Mouse (Mus musculus): ENCODE results near the gene Wbp1.
A peak's percentile ranks its signal among the peaks of the same experiment; 100 is the strongest.

Gene Wbp1

GRCm38 (mm10) chr6:83078324-83078858, 43.0 kb downstream of the Wbp1 start:
- DNase-seq = peak; percentile 100

GRCm38 (mm10) chr6:83077630-83078323, 43.6 kb downstream of the Wbp1 start, which contains the start of gene Pcgf1:
Gene Pcgf1, plus strand, starts transcription at chr6:83077869.
- peak; percentile 27 for DNase-seq

GRCm38 (mm10) chr6:83074979-83075378, 46.4 kb downstream of the Wbp1 start:
- DNase-seq = peak; percentile 38

- no peak for DNase-seq
Measured at GRCm38 (mm10) chr6:83071220-83071619, 50.1 kb downstream of the Wbp1 start.

- no peak for DNase-seq
Measured at GRCm38 (mm10) chr6:83070311-83071219, 50.8 kb downstream of the Wbp1 start.

- no peak for DNase-seq
Measured at GRCm38 (mm10) chr6:83070247-83070310, 51.3 kb downstream of the Wbp1 start, which contains the start of gene Tlx2. Gene Tlx2, minus strand, starts transcription at chr6:83070293.

- DNase-seq = no peak
Measured at GRCm38 (mm10) chr6:83069488-83070246, 51.7 kb downstream of the Wbp1 start.
